Comparison of ENCODE assay signal across 9 mouse cellular contexts in the genomic region with DNA sequence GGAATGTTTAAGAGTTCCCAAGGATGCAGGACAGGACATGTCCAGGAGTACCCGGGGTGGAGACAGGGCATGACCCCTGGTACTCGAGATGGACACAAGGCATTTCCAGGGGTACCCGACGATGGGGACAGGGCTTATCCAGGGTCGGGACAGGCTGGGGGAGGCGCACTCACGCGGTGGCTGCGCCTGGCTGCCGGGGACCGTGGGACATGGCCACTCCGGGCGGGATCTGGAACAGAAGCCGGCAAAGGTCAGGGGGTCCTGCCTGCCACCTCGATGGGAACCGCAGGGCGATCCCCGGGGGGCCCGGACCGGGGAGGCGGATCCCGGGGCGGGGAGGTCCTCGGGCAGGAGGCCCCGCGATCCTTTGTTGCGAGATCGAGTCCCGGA. TPM values are rescaled to one million over a fixed set of nuclear protein-coding genes. Genes with fewer than 3 reads are reported as not detected.
DNase-seq lines count a peak whose midpoint lies in the region; ATAC-seq lines count a peak whose summit lies in the region.
"Had no signal": no experiment of that assay in that cellular context is flagged by ENCODE, and none has a peak within 500 bp of the region (broad histone marks: within the 10 kb centered on the region; RNA-seq: fewer than 3 reads in every experiment).

No protein-coding gene starts in this region.

- peaks cover 30% of the 10 kb centered on the region for H3K36me3 ChIP-seq in heart, embryonic 10.5 days
- no peaks in the 10 kb centered on the region; the same call in 1 of the 2 replicates for H3K36me3 ChIP-seq in forebrain, embryonic 11.5 days (ENCODE audit: control insufficient read depth, insufficient read depth, low read length)
- H3K36me3 ChIP-seq in liver, embryonic 12.5 days, result peaks cover 19% of the 10 kb centered on the region

- no peak for DNase-seq in heart, embryonic 10.5 days (ENCODE audit: low spot score)
- DNase-seq in heart, adult 8-10 months (ENCODE audit: low spot score), result no peak
- peak; percentile 28 for DNase-seq in 3T3-L1 (ENCODE audit: low read depth, low spot score)
- no peak for DNase-seq in forebrain, embryonic 11.5 days (ENCODE audit: low spot score)
- no peak for DNase-seq in ovary, adult 18-20 months (ENCODE audit: low spot score)
- no peak for DNase-seq in frontal cortex, postnatal 25 days (ENCODE audit: low spot score in 2 of 2)
- DNase-seq in cerebellum, postnatal 14 days, result no peak

- peaks cover 57% of the 10 kb centered on the region for H3K4me1 ChIP-seq in heart, embryonic 10.5 days
- peaks cover 23% of the 10 kb centered on the region for H3K4me1 ChIP-seq in forebrain, embryonic 11.5 days (replicated peaks; ENCODE audit: control insufficient read depth, insufficient read depth, low read length)
- peaks cover 78% of the 10 kb centered on the region for H3K4me1 ChIP-seq in liver, embryonic 12.5 days

- ATAC-seq in forebrain, embryonic 11.5 days (replicated peaks; ENCODE audit: low FRiP score), result peak; percentile 29
- ATAC-seq in liver, embryonic 12.5 days, result no peak; the same call in 1 of the 2 replicates

- H3K27me3 ChIP-seq in heart, embryonic 10.5 days (ENCODE audit: insufficient read depth, poor library complexity, severe bottlenecking), result peaks cover 24% of the 10 kb centered on the region
- H3K27me3 ChIP-seq in forebrain, embryonic 11.5 days (ENCODE audit: control insufficient read depth, insufficient read depth, low read length), result peaks cover 2% of the 10 kb centered on the region
- peaks cover 15% of the 10 kb centered on the region for H3K27me3 ChIP-seq in liver, embryonic 12.5 days (replicated peaks)

- H3K27ac ChIP-seq in heart, embryonic 10.5 days, result peak overlapping the region; percentile 96
- peak overlapping the region; percentile 21; the same call in 1 of the 2 replicates for H3K27ac ChIP-seq in forebrain, embryonic 11.5 days (ENCODE audit: low read depth, low read length)
- H3K27ac ChIP-seq in liver, embryonic 12.5 days, result peak overlapping the region; percentile 90

- peak overlapping the region; percentile 80 for H3K9ac ChIP-seq in forebrain, embryonic 11.5 days (ENCODE audit: low read length)
- H3K9ac ChIP-seq in liver, embryonic 12.5 days, result peak overlapping the region; percentile 91

- H3K4me3 ChIP-seq in heart, embryonic 10.5 days, result peak overlapping the region; percentile 85
- peak overlapping the region; percentile 77 for H3K4me3 ChIP-seq in forebrain, embryonic 11.5 days (ENCODE audit: low read depth, low read length)
- H3K4me3 ChIP-seq in liver, embryonic 12.5 days, result peak overlapping the region; percentile 83

- H3K4me2 ChIP-seq in forebrain, embryonic 11.5 days (ENCODE audit: low read depth, low read length, severe bottlenecking), result peak overlapping the region; percentile 88
- peak overlapping the region; percentile 95 for H3K4me2 ChIP-seq in liver, embryonic 12.5 days

- H3K9me3 ChIP-seq in heart, embryonic 10.5 days, result no peaks in the 10 kb centered on the region
- H3K9me3 ChIP-seq in forebrain, embryonic 11.5 days (ENCODE audit: control insufficient read depth, low read length), result no peaks in the 10 kb centered on the region
- H3K9me3 ChIP-seq in liver, embryonic 12.5 days (replicated peaks), result no peaks in the 10 kb centered on the region

- 1% methylated on average over 29 of the region's 29 CpGs for WGBS in heart, embryonic 10.5 days
- under 1% methylated on average over 28 of the region's 29 CpGs for WGBS in forebrain, embryonic 11.5 days
- WGBS in liver, embryonic 12.5 days (ENCODE audit: insufficient replicate concordance), result under 1% methylated on average over 29 of the region's 29 CpGs

RNA-seq across cellular contexts. Expression of a gene that starts 0.3 kb away (rescaled TPM):
- polyA plus RNA-seq in heart, embryonic 10.5 days (2016; fragmentation: Nextera tagmentation; extraction: Ambion mirVana), result 100 and 109 TPM in 2 replicates
- 10 to 100 TPM; 52.4 to 61.2 (median 57.1) TPM for total RNA-seq in heart, adult 8-10 months (2022)
- 109 and 111 TPM in 2 replicates for polyA plus RNA-seq in forebrain, embryonic 11.5 days (2014; fragmentation: Nextera tagmentation; extraction: Ambion mirVana)
- polyA plus RNA-seq in liver, embryonic 12.5 days (2016; fragmentation: Nextera tagmentation; extraction: Ambion mirVana), result 39.9 and 47.1 TPM in 2 replicates

RNA-seq across cellular contexts. Expression of a gene that starts 6.9 kb away (rescaled TPM):
- not detected in 2 replicates for polyA plus RNA-seq in heart, embryonic 10.5 days (2016; fragmentation: Nextera tagmentation; extraction: Ambion mirVana)
- total RNA-seq in heart, adult 8-10 months (2022), result 1 to 10 TPM; 4.1 to 6.6 (median 5.2) TPM
- 0.07 TPM in 1 of 2 replicates, not detected in the other for polyA plus RNA-seq in forebrain, embryonic 11.5 days (2014; fragmentation: Nextera tagmentation; extraction: Ambion mirVana)
- 0.04 TPM in 1 of 2 replicates, not detected in the other for polyA plus RNA-seq in liver, embryonic 12.5 days (2016; fragmentation: Nextera tagmentation; extraction: Ambion mirVana)
- total RNA-seq: common myeloid progenitor, adult 5-6 weeks had no signal

RNA-seq across cellular contexts. Expression of a gene that starts 7.3 kb away (rescaled TPM):
- 10.3 and 12.8 TPM in 2 replicates for polyA plus RNA-seq in heart, embryonic 10.5 days (2016; fragmentation: Nextera tagmentation; extraction: Ambion mirVana)
- 10 to 100 TPM in 1 of 4 experiments, 1 to 10 TPM in 3; 9.2 to 11.4 (median 9.8) TPM for total RNA-seq in heart, adult 8-10 months (2022)
- 4.5 and 4.7 TPM in 2 replicates for polyA plus RNA-seq in forebrain, embryonic 11.5 days (2014; fragmentation: Nextera tagmentation; extraction: Ambion mirVana)
- 20.8 and 21.0 TPM in 2 replicates for polyA plus RNA-seq in liver, embryonic 12.5 days (2016; fragmentation: Nextera tagmentation; extraction: Ambion mirVana)

RNA-seq across cellular contexts. Expression of a gene that starts 15.7 kb away (rescaled TPM):
- polyA plus RNA-seq in heart, embryonic 10.5 days (2016; fragmentation: Nextera tagmentation; extraction: Ambion mirVana), result 1.1 and 1.4 TPM in 2 replicates
- under 1 TPM in 2 of 4 experiments, not detected in 2; 0.29 to 0.66 TPM for total RNA-seq in heart, adult 8-10 months (2022)
- polyA plus RNA-seq in forebrain, embryonic 11.5 days (2014; fragmentation: Nextera tagmentation; extraction: Ambion mirVana), result 0.15 and 0.40 TPM in 2 replicates
- 1.4 TPM in 2 replicates for polyA plus RNA-seq in liver, embryonic 12.5 days (2016; fragmentation: Nextera tagmentation; extraction: Ambion mirVana)

RNA-seq across cellular contexts. Expression of a gene that starts 21.4 kb away (rescaled TPM):
- 10.8 and 15.6 TPM in 2 replicates for polyA plus RNA-seq in heart, embryonic 10.5 days (2016; fragmentation: Nextera tagmentation; extraction: Ambion mirVana)
- total RNA-seq in heart, adult 8-10 months (2022), result 1 to 10 TPM; 2.7 to 5.4 (median 3.5) TPM
- 1.9 and 2.6 TPM in 2 replicates for polyA plus RNA-seq in forebrain, embryonic 11.5 days (2014; fragmentation: Nextera tagmentation; extraction: Ambion mirVana)
- 6.7 and 7.0 TPM in 2 replicates for polyA plus RNA-seq in liver, embryonic 12.5 days (2016; fragmentation: Nextera tagmentation; extraction: Ambion mirVana)

Comparison
In these comparisons a context has a peak if more than half of its experiments do, and no peak if none do; other contexts are left out.
1. H3K27ac ChIP-seq: peak in every context shown above with its lines; median percentile 96 in heart, embryonic 10.5 days; 90 in liver, embryonic 12.5 days; 21 in forebrain, embryonic 11.5 days.